Mouse (Mus musculus) spleen, postnatal 14 days (tissue): ENCODE results near the gene Vat1.
"Not testable (repeated sequence)": the region's sequence is repeated elsewhere in the genome, so short reads cannot be mapped to it uniquely, and the experiment has no call there.

Experiments
- DNase-seq, 2 experiments: peaks; one replicate each; pipeline ENCODE4 v3.0.0; 2021 to 2022; ENCODE audit warnings: low spot score in 2 of 2

The Vat1 gene

GRCm38 (mm10) chr11:101465101-101465868 lies 745 bp downstream of the Vat1 start:
- no peak for DNase-seq

GRCm38 (mm10) chr11:101464211-101465100 lies 1.6 kb downstream of the Vat1 start, which contains the start of gene Rnd2:
TSS of gene Rnd2 (plus strand) at chr11:101464999.
- DNase-seq = no peak

GRCm38 (mm10) chr11:101462583-101463440 lies 3.2 kb downstream of the Vat1 start:
- DNase-seq = no peak

GRCm38 (mm10) chr11:101462141-101462540 lies 3.9 kb downstream of the Vat1 start:
- DNase-seq = no peak

- DNase-seq = no peak
Measured at GRCm38 (mm10) chr11:101460321-101460720, 5.7 kb downstream of the Vat1 start.

- no peak for DNase-seq
Measured at GRCm38 (mm10) chr11:101459716-101460115, 6.3 kb downstream of the Vat1 start.

GRCm38 (mm10) chr11:101458217-101458616 lies 7.8 kb downstream of the Vat1 start:
- no peak for DNase-seq

GRCm38 (mm10) chr11:101457631-101458030 lies 8.4 kb downstream of the Vat1 start:
- DNase-seq = no peak

- no peak for DNase-seq
Measured at GRCm38 (mm10) chr11:101455627-101456026, 10.4 kb downstream of the Vat1 start.

GRCm38 (mm10) chr11:101454702-101455101 lies 11.3 kb downstream of the Vat1 start:
- no peak for DNase-seq

- DNase-seq = no peak
Measured at GRCm38 (mm10) chr11:101452093-101452774, 13.8 kb downstream of the Vat1 start.

GRCm38 (mm10) chr11:101451536-101451935 lies 14.5 kb downstream of the Vat1 start:
- DNase-seq = no peak

GRCm38 (mm10) chr11:101450394-101450793 lies 15.6 kb downstream of the Vat1 start:
- no peak for DNase-seq

- DNase-seq = not testable (repeated sequence)
Measured at GRCm38 (mm10) chr11:101449596-101449995, 16.4 kb downstream of the Vat1 start.

GRCm38 (mm10) chr11:101448899-101449298 lies 17.1 kb downstream of the Vat1 start:
- DNase-seq = no peak

GRCm38 (mm10) chr11:101448274-101448746 lies 17.7 kb downstream of the Vat1 start, which contains the start of gene Ifi35:
TSS of gene Ifi35 (plus strand) at chr11:101448407.
- DNase-seq = peak; percentile 51 to 65

GRCm38 (mm10) chr11:101447786-101448185 lies 18.2 kb downstream of the Vat1 start:
- DNase-seq = no peak

GRCm38 (mm10) chr11:101446860-101447259 lies 19.2 kb downstream of the Vat1 start:
- not testable (repeated sequence) for DNase-seq

GRCm38 (mm10) chr11:101446319-101446718 lies 19.7 kb downstream of the Vat1 start:
- no peak for DNase-seq

GRCm38 (mm10) chr11:101442760-101443159 lies 23.3 kb downstream of the Vat1 start:
- no peak for DNase-seq
